Mouse (Mus musculus): ENCODE results near the gene H2-DMb2. TPM values are rescaled to one million over a fixed set of nuclear protein-coding genes. Genes with fewer than 3 reads are reported as not detected.

Gene H2-DMb2
- polyA plus RNA-seq, 1 experiment, result 38.9 TPM

- WGBS, result 67% methylated on average over 3 of the region's 3 CpGs
- no peak for TF ChIP-seq POLR2A (IDR thresholded peaks at IDR 0.05; ENCODE audit: borderline replicate concordance, control insufficient read depth, low read depth, low read length)
- no peak for TF ChIP-seq CTCF (IDR thresholded peaks at IDR 0.05; ENCODE audit: control insufficient read depth, insufficient read depth, low read length)
- H3K27ac ChIP-seq (ENCODE audit: control insufficient read depth, insufficient read depth, low read depth, low read length, poor library complexity), result no peak overlapping the region
- H3K4me3 ChIP-seq (replicated peaks; ENCODE audit: control insufficient read depth, low read depth, low read length), result no peak overlapping the region
- peaks cover 4% of the 10 kb centered on the region; the same call in 1 of the 2 replicates for H3K4me1 ChIP-seq (ENCODE audit: control insufficient read depth, insufficient read depth, low read length)
Measured at GRCm38 (mm10) chr17:34134451-34134850, 8.7 kb upstream of the H2-DMb2 start.

- WGBS, result 3% methylated on average over 31 of the region's 31 CpGs
- H3K4me3 ChIP-seq (replicated peaks; ENCODE audit: control insufficient read depth, low read depth, low read length), result peak overlapping the region; percentile 66
- H3K27ac ChIP-seq (ENCODE audit: control insufficient read depth, insufficient read depth, low read depth, low read length, poor library complexity), result peak overlapping the region; percentile 51
- TF ChIP-seq CTCF (IDR thresholded peaks at IDR 0.05; ENCODE audit: control insufficient read depth, insufficient read depth, low read length) (peak; percentile 98), POLR2A (IDR thresholded peaks at IDR 0.05; ENCODE audit: borderline replicate concordance, control insufficient read depth, low read depth, low read length) (peak; percentile 56; the same call in 1 of the 2 replicates)
- H3K4me1 ChIP-seq (ENCODE audit: control insufficient read depth, insufficient read depth, low read length), result peaks cover 2% of the 10 kb centered on the region; the same call in 1 of the 2 replicates
Measured at GRCm38 (mm10) chr17:34135297-34136224, 7.5 kb upstream of the H2-DMb2 start.

GRCm38 (mm10) chr17:34137601-34138000, 5.5 kb upstream of the H2-DMb2 start:
- WGBS, result 81% methylated on average over 7 of the region's 7 CpGs

GRCm38 (mm10) chr17:34138655-34139054, 4.5 kb upstream of the H2-DMb2 start:
- H3K4me1 ChIP-seq (ENCODE audit: control insufficient read depth, insufficient read depth, low read length), result peaks cover 9% of the 10 kb centered on the region
- H3K27ac ChIP-seq (ENCODE audit: control insufficient read depth, insufficient read depth, low read depth, low read length, poor library complexity), result no peak overlapping the region
- H3K4me3 ChIP-seq (replicated peaks; ENCODE audit: control insufficient read depth, low read depth, low read length), result no peak overlapping the region
- TF ChIP-seq CTCF (IDR thresholded peaks at IDR 0.05; ENCODE audit: control insufficient read depth, insufficient read depth, low read length) (no peak), POLR2A (IDR thresholded peaks at IDR 0.05; ENCODE audit: borderline replicate concordance, control insufficient read depth, low read depth, low read length) (no peak)
- WGBS, result 95% methylated on average over 7 of the region's 7 CpGs

More at GRCm38 (mm10) chr17:34137601-34138000, 5.5 kb upstream of the H2-DMb2 start:
- no peak overlapping the region for H3K27ac ChIP-seq (ENCODE audit: control insufficient read depth, insufficient read depth, low read depth, low read length, poor library complexity)
- H3K4me1 ChIP-seq (ENCODE audit: control insufficient read depth, insufficient read depth, low read length), result peaks cover 6% of the 10 kb centered on the region
- H3K4me3 ChIP-seq (replicated peaks; ENCODE audit: control insufficient read depth, low read depth, low read length), result no peak overlapping the region
- TF ChIP-seq CTCF (IDR thresholded peaks at IDR 0.05; ENCODE audit: control insufficient read depth, insufficient read depth, low read length) (no peak), POLR2A (IDR thresholded peaks at IDR 0.05; ENCODE audit: borderline replicate concordance, control insufficient read depth, low read depth, low read length) (no peak)

GRCm38 (mm10) chr17:34139416-34139815, 3.7 kb upstream of the H2-DMb2 start:
- WGBS, result 78% methylated on average over 16 of the region's 16 CpGs
- Histone ChIP-seq H3K4me3 (replicated peaks; ENCODE audit: control insufficient read depth, low read depth, low read length) (no peak overlapping the region), H3K4me1 (ENCODE audit: control insufficient read depth, insufficient read depth, low read length) (peaks cover 11% of the 10 kb centered on the region), H3K27ac (ENCODE audit: control insufficient read depth, insufficient read depth, low read depth, low read length, poor library complexity) (no peak overlapping the region)
- TF ChIP-seq POLR2A (IDR thresholded peaks at IDR 0.05; ENCODE audit: borderline replicate concordance, control insufficient read depth, low read depth, low read length) (no peak), CTCF (IDR thresholded peaks at IDR 0.05; ENCODE audit: control insufficient read depth, insufficient read depth, low read length) (no peak)

DNA sequence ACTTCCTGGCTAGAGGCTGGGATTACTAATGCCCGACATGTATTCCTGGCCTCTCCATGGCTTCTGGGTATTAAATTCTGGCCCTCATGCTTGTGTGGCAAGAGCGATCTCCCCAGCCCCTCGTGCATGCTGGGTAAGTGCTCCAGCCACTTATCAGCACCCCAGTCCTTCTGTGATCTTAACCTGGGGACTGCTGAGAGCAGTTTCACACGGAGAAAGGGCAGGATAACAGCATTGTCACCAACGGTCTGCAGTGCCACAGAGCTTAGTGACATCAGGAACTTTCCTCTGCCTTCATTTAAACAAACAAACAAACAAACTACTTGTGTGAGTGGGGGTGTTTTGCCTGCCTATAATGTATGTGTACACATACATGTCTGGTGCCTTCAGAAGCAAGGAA, 2.9 kb upstream of the H2-DMb2 start:
- no peak for TF ChIP-seq POLR2A (IDR thresholded peaks at IDR 0.05; ENCODE audit: borderline replicate concordance, control insufficient read depth, low read depth, low read length)
- TF ChIP-seq CTCF (IDR thresholded peaks at IDR 0.05; ENCODE audit: control insufficient read depth, insufficient read depth, low read length), result no peak
- Histone ChIP-seq H3K4me3 (replicated peaks; ENCODE audit: control insufficient read depth, low read depth, low read length) (no peak overlapping the region), H3K27ac (ENCODE audit: control insufficient read depth, insufficient read depth, low read depth, low read length, poor library complexity) (no peak overlapping the region), H3K4me1 (ENCODE audit: control insufficient read depth, insufficient read depth, low read length) (peaks cover 12% of the 10 kb centered on the region)
- WGBS, result 64% methylated on average over 5 of the region's 5 CpGs

DNA sequence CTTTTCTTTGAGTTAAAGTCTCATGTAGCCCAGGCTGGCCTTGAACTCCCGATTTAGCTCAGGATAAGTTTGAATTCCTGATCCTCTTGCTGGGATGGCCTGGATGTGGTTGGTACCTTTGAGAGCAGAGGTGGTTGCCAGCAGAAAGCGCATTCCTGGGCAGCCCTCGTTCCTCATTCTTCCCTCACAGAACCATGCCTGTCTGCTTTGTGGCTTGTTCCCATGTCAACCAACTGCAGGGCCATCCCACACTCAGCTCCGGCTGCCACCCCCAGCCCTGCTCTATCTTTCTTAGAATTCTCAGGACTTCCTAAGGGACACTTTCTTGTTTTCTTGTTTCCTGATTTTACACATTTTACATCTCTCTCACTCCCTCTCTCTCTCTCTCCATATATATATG, 1.7 kb upstream of the H2-DMb2 start:
- TF ChIP-seq POLR2A (IDR thresholded peaks at IDR 0.05; ENCODE audit: borderline replicate concordance, control insufficient read depth, low read depth, low read length) (no peak), CTCF (IDR thresholded peaks at IDR 0.05; ENCODE audit: control insufficient read depth, insufficient read depth, low read length) (no peak)

DNA sequence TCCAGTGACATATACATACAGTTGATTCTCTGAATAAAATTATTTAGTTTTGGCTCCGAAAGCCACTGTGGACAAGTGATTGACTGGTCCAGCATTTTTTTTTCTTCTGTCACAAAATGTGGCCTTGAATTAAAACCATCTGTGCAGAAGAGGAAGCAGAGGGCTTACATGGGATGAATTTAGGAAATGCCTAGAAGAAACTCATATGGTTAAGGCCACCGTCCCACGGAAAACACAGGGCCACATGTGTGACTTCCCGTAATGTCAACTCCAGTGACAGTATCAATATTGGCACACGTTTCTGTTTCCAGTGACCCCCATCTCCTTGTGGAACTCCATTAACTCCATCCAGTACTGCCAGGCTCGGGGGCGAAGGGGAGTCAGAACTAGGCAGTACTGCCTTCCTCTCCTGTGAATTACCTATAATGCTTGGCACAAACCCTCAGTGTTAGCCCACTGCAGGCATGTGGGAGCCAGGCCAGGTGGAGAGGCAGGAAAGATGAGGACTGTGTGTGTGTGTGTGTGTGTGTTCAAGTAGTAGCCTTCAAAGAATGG, 574 bp upstream of the H2-DMb2 start:
- WGBS, result 17% methylated on average over 7 of the region's 7 CpGs
- Histone ChIP-seq H3K4me1 (ENCODE audit: control insufficient read depth, insufficient read depth, low read length) (peaks cover 11% of the 10 kb centered on the region), H3K27ac (ENCODE audit: control insufficient read depth, insufficient read depth, low read depth, low read length, poor library complexity) (peak overlapping the region; percentile 78), H3K4me3 (replicated peaks; ENCODE audit: control insufficient read depth, low read depth, low read length) (no peak overlapping the region)
- TF ChIP-seq POLR2A (IDR thresholded peaks at IDR 0.05; ENCODE audit: borderline replicate concordance, control insufficient read depth, low read depth, low read length), result no peak
- no peak for TF ChIP-seq CTCF (IDR thresholded peaks at IDR 0.05; ENCODE audit: control insufficient read depth, insufficient read depth, low read length)

More for the DNA sequence above, 1.7 kb upstream of the H2-DMb2 start:
- Histone ChIP-seq H3K27ac (ENCODE audit: control insufficient read depth, insufficient read depth, low read depth, low read length, poor library complexity) (no peak overlapping the region), H3K4me1 (ENCODE audit: control insufficient read depth, insufficient read depth, low read length) (peaks cover 11% of the 10 kb centered on the region), H3K4me3 (replicated peaks; ENCODE audit: control insufficient read depth, low read depth, low read length) (no peak overlapping the region)
- 25% methylated on average over 4 of the region's 4 CpGs for WGBS
